8 mouse cellular contexts compared by ENCODE assay signal in the genomic region with DNA sequence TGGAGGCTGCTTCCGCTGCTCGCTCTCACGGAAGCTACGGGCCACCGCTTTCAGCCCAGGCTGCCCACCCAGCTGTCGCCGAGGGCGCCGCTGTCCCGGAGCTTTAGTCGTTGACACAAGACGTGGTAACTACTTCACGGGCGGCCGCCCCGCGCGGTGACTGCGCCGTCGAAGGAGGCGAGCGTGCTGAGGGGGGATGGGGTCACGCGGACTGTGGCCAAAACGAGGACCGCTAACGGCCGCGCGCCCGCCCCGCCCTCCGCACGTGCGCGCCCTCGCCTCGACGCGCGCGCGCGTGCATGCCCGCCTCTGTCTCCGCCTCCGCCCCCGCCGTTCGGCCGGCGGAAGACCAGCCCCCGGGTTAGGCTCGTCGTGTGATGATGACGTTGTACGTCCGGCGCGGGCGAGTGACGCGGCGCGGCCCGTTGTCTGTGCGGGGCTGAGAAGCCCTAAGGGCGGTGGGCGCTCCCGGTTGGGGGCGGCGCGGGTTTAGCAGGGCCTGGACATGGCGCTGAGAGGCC. TPM values are rescaled to one million over a fixed set of nuclear protein-coding genes. Genes with fewer than 3 reads are reported as not detected.
DNase-seq lines count a peak whose midpoint lies in the region.

Phf7 (minus strand) TSS at position 234 of the 521 bp plus-strand sequence.
Bap1 (plus strand) TSS at position 367 of the 521 bp plus-strand sequence.

- peak within 1 kb of the TSS; percentile 98 for H3K4me3 ChIP-seq in megakaryocyte, embryonic 14.5 days (replicated peaks)

- peaks cover 39% of the 10 kb centered on the region for H3K4me1 ChIP-seq in megakaryocyte, embryonic 14.5 days

- H3K36me3 ChIP-seq in megakaryocyte, embryonic 14.5 days (replicated peaks; ENCODE audit: low read length) = peaks cover 60% of the 10 kb centered on the region

- H3K27me3 ChIP-seq in megakaryocyte, embryonic 14.5 days (replicated peaks) = no peaks in the 10 kb centered on the region

- peak; percentile 95 to 98 for DNase-seq in adrenal gland, adult (ENCODE audit: inconsistent age in 2 of 2, low spot score in 1 of 2)
- peak; percentile 99 for DNase-seq in embryo, embryonic 10 days (ENCODE audit: low spot score)
- DNase-seq in gastrocnemius, postnatal 10 days = peak; percentile 98
- DNase-seq in induced T-regulatory cell, adult 2 months (ENCODE audit: low read depth) = peak; percentile 97
- DNase-seq in left cerebral cortex, adult 9 months (ENCODE audit: low spot score in 2 of 2) = peak; percentile 85 to 96
- peak; percentile 97 to 98 for DNase-seq in right cerebral cortex, adult 2 months (ENCODE audit: low spot score in 2 of 2)
- DNase-seq in urinary bladder, postnatal 10 days (ENCODE audit: low spot score) = peak; percentile 89

- H3K9me3 ChIP-seq in megakaryocyte, embryonic 14.5 days = no peaks in the 10 kb centered on the region

RNA-seq across cellular contexts. Expression of gene Phf7, which starts in this region (rescaled TPM):
- 1 to 10 TPM; 6.2 to 6.7 TPM for total RNA-seq in gastrocnemius, postnatal 10 days (2021)
- polyA plus RNA-seq in megakaryocyte, embryonic 14.5 days (2012; ENCODE audit: insufficient read depth, low replicate concordance) = 0.93 and 1.7 TPM in 2 replicates

RNA-seq across cellular contexts. Expression of gene Bap1, which starts in this region (rescaled TPM):
- total RNA-seq in gastrocnemius, postnatal 10 days (2021) = 10 to 100 TPM; 40.1 to 44.6 TPM
- polyA plus RNA-seq in megakaryocyte, embryonic 14.5 days (2012; ENCODE audit: insufficient read depth, low replicate concordance) = 52.1 and 63.2 TPM in 2 replicates

Comparison
In these comparisons a context has a peak if more than half of its experiments do, and no peak if none do; other contexts are left out.
1. Peak in every context shown above with its lines: DNase-seq and H3K4me3 ChIP-seq.